Mouse (Mus musculus): Measurements from ENCODE around the gene Itsn1.

Gene Itsn1

GRCm38 (mm10) chr16:91768586-91768985, 39.5 kb downstream of the Itsn1 start:
- no peak for DNase-seq (ENCODE audit: low spot score)

DNA sequence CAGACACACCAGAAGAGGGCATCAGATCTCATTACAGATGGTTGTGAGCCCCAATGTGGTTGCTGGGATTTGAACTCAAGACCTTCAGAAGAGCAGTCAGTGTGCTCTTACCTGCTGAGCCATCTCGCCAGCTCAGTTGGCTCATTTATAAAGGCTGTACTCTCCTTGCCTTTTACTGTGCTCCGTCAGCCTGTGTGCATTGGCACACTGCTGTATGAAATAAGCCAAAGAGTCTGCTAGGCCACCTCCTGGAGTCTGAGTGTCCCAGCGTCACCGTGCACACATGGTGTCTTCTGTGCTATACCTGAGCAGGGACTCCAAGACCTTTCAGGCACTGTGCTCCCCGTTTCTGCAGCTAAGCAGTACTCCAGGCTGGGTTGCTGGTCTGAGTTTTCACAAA, 40.8 kb downstream of the Itsn1 start:
- DNase-seq (ENCODE audit: low spot score) = no peak

DNA sequence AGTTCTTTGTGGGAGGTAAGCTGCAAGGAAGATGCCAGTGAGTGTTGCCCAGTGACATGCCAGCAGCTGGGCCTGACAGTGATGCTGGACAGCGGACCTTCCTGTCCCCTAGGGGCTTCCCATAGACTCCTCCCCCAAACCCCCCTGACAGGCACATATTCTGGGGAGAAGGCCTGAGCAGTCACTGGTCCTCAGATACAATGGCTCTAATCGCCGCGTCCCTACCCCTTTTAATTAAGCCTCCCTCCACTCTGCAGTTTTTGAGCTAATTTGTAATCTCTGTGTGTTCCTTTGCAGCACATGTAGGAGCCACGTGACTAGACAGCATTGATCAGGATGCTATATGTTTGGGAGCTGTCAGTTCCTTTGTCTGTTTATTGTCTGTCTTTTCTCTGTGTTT, 41.6 kb downstream of the Itsn1 start:
- DNase-seq (ENCODE audit: low spot score) = no peak

GRCm38 (mm10) chr16:91771334-91771733, 42.3 kb downstream of the Itsn1 start:
- DNase-seq (ENCODE audit: low spot score) = no peak

DNA sequence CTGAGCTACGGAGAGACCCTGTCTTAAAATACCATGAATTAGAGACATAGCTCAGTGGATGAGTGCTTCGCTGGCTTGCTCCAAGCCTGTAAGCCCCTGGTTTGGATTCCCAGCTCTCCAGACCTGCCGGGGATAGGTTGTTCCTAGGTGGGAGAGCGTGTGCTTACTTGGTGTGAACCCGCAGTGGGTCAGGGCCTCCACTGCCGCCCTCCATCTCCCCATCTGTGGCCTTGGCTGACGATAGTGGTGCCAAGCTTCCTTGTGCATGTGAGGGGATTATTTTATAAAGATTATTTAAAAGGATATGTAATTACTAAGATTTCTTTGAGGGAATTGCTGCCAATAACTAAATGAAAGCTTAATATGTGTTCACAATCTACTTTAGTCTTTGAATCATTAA, 43.5 kb downstream of the Itsn1 start:
- no peak for DNase-seq (ENCODE audit: low spot score)

DNA sequence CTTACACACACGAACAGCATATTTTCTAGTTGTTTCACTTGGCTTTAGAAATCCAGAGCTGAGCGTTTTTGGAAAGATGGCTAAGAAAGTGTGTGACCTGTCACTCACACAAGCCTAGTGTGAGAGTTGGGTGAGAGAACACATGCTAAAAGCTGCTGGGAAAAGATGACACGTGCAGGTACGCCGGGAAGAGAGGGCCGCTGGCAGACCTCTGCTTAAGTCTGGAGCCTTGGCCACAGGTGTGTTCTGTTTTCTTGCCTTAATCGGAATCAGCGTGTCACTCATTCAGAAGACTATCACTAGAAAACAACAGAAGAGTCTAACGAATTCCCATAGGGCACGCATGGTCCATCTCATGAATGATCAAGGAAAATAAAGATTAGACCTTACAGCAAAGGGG, 50.5 kb downstream of the Itsn1 start:
- no peak for DNase-seq (ENCODE audit: low spot score)

GRCm38 (mm10) chr16:91780151-91780550, 51.1 kb downstream of the Itsn1 start:
- no peak for DNase-seq (ENCODE audit: low spot score)

GRCm38 (mm10) chr16:91780826-91781225, 51.7 kb downstream of the Itsn1 start:
- DNase-seq (ENCODE audit: low spot score) = no peak

- no peak for DNase-seq (ENCODE audit: low spot score)
Observed at GRCm38 (mm10) chr16:91783191-91783590, 54.1 kb downstream of the Itsn1 start.

DNA sequence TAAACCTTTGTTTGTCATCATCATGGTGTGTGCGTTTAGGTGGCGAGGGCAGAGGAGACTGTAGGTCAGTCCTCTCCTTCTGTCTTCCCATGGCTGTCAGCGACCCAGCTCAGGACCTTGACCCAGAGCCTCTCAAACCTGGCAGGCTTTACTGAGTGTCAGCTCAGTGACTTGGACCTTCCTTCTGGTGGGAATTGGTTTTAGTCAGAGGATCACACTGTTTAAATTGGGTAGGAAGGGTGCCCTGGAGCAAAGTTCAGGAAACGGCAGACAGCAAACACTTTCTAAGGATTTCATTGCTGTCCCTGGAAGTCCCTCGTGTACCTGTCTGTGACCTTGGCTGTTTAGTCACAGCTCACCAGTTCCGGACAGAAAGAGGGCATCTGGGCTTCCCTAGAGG, 55.2 kb downstream of the Itsn1 start:
- no peak for DNase-seq (ENCODE audit: low spot score)

DNA sequence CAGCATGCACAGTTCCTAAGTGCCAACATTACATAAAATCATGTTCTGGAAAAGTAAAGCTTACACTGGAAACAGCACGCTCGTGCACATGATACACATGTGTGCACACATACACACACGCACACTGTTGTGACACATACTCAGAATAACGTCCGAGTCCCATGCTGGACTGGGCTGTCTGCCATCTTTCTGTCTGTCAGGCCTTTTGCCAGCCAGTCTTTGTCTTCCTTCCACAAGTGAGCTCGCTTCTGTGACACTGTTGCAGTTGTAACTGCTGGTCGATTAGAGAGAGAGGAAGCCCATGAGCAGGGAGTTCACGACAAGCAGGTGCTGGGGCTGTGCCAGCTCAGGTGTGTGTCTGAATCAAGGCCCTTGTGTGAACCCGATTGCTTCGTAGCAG, 57.3 kb downstream of the Itsn1 start:
- DNase-seq (ENCODE audit: low spot score) = no peak

DNA sequence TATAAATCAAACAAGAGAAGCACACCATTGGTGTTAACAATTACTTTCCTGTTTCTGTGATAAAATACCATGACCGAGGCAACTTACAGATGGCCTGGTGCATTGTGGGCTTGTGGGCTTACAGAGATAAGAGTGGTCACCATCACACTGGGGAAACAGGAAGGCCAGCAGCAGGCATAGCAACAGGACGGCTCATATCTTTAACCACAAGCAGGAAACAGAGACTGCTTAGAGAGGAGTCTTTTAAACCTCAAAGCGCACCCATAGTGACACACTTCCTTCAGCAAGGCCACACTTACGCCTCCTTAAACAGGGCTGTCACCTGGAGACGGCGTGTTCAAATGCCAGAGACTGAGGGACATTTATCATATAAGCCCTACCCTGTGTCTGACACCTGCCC, 60.6 kb downstream of the Itsn1 start:
- no peak for DNase-seq (ENCODE audit: low spot score)

DNA sequence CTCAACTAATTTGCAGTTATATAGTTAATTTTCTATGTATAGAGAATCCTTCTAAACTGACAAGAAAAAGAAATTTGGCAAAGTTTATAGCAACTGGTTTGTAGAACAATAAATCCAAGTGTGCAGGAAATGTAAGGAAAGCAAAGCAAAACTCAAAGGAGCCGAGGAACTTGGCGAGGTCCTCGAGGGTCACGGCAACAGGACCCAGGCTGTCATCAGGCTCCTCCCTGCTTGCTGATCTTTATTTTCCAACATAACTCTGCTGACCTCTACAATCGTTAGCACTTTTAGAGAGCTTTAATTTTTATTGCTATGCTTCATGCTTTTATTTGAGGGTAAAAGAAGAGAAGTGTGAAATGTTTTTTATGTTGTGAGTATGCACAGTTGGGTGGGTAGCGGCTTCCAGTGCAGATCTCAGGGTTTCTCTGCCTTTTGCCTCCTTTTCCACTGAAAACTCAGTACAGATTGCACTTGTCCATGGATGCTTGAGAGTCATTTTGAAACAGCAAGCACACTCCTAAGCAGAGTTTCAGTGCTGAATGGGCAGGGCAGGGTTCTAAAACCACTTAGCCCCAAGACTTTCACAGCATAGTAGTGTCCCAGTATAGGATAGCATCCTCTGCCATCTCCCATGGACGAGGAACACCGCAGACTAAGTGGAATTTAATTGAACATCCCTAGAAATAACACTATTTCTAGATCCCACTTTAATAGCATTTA, 63.6 kb downstream of the Itsn1 start:
- DNase-seq (ENCODE audit: low spot score) = no peak

- DNase-seq (ENCODE audit: low spot score) = no peak
Observed at GRCm38 (mm10) chr16:91793507-91794278, 64.6 kb downstream of the Itsn1 start.

DNA sequence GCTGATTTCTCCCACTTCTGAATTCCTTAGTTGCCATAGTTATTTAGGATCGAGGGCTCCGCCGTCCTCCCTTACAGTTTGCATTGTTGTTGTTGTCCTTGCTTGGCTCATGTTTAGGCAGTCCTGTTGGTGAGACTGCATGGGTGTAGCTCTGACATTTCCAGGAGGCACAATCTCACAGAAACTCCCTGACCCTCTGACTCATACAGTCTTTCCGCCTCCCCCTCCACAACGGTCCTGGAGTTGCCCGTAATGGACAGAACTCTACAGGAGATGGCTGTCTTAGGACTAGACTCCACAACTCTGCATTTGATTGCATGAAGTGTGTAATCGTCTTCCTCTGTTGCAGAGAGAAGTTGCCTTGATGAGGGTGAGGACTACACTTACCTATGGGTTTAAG, 65.2 kb downstream of the Itsn1 start:
- DNase-seq (ENCODE audit: low spot score) = no peak

GRCm38 (mm10) chr16:91795044-91795443, 66.0 kb downstream of the Itsn1 start:
- DNase-seq (ENCODE audit: low spot score) = no peak

- DNase-seq (ENCODE audit: low spot score) = no peak
Observed at GRCm38 (mm10) chr16:91795606-91796005, 66.5 kb downstream of the Itsn1 start.

GRCm38 (mm10) chr16:91801426-91801825, 72.3 kb downstream of the Itsn1 start:
- DNase-seq (ENCODE audit: low spot score) = no peak

DNA sequence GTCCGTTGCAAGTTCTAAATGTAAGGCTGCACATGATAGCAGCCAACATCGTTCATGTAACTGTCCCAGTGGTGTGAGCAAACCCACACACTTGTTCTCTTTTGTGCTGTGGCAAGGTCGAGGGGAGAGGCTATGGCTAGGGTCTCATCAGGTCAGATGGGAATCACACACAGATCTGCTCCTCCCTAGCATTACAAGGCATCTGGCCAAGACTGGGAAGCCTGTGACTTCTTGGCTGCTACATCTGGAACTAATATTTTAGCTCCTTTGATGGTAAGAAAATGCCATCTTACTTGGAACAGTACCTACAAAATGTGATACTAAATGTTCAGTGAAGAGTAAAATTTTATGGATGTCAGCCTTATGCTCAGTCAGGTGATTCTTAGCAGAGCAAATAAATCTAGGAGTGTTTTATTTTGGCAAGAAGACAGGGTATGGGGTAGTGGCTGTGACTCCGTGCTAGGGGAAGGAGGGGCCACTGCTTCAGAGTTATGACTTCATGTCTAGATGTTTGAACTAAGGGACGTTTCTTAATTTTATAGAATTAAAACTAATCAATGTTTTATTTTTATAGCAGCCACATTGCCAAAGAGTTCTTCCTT, 73.5 kb downstream of the Itsn1 start:
- no peak for DNase-seq (ENCODE audit: low spot score)

- DNase-seq (ENCODE audit: low spot score) = peak; percentile 65
Observed at GRCm38 (mm10) chr16:91804418-91804817, 75.3 kb downstream of the Itsn1 start.

DNA sequence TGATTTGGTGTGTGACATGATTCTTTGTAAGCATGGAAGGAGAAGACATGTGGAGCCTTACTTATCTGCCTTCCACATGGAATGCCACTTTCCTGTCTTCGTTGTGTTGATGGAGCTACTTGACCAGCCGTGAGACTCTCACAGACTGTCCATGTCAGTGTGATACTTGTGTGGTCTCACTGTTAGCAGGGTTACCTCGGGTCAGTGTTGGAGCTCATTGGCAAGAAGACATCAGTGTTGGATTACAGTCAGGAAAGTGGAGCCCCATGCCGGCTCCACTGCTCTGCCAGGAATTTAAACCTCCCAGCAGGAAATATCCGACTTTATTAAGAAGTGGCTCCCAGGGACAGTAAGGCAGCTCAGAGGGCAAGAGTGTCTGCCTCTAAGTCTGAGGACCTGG, 75.8 kb downstream of the Itsn1 start:
- DNase-seq (ENCODE audit: low spot score) = no peak

DNA sequence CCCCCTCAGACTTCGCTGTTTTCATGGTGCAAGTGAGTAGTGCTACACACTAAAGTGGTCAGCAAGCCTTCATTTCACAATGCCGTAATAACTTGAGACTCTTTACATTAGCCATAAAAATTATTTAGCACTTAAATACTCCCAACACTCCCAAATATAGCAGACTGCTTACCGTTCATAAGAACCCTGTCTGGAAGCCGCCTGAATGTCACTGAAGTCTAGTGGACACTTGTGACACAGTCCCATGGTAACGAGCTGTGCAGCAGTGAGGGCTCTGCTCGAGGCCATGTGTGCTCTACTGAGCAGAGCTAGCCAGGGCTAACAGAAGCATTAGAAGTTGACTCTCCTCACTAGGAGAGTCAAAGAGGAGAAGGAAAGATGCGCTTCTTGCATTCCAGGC, 81.2 kb downstream of the Itsn1 start:
- DNase-seq (ENCODE audit: low spot score) = no peak

GRCm38 (mm10) chr16:91811339-91811738, 82.3 kb downstream of the Itsn1 start:
- DNase-seq (ENCODE audit: low spot score) = no peak

Measured in spleen, adult 12 weeks (tissue).